Mouse (Mus musculus): ENCODE measurements around the gene Tsc22d4. TPM values are rescaled to one million over a fixed set of nuclear protein-coding genes. Genes with fewer than 3 reads are reported as not detected.

Gene Tsc22d4
- 66.8 and 69.1 TPM in 2 replicates for polyA plus RNA-seq (2015; fragmentation: Nextera tagmentation; extraction: Ambion mirVana)

DNA sequence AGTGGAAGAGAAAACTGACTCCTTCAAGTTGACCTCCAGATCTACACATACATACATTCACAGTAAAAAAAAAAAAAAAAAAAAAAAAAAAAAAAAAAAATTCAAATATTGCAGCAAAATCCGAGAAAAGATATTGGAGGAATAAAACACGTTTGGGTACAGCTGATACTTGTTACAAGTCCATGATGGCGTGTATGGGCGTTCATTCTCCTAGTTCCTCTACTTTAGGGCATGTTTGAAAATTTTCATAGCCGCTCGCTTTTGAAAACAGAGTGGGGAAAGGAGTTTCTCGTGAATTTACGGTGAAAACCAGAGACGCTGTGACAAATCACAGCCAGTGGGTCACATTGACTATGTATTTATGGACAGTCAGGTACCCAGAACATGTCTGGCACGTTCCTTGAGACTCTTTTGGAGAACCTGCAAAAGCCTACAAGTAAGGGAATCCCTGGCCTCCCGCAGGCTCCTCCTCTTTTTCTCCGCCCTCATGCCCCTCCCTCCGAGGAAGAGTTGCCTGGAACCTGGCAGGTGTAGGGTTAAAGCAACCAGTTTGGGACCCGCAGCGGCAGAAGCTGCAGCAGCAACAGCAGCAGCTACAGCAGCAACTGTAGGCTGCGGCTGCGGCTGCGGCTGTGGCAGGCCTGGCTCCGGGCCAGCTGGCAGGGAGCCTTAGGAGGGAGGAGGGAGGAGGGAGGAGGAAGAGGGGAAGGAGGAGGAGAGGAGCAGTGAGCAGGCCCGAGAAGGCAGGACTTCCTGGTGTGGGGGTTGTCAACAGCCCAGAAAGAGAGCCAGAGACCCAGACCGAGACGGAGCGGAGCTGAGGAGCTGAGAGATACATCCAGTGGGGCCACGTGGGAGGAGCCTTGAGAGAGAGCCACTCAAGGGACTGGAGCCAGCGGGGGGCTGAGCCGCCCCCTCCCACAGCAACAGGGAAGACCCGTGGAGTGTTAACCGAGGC lies at the start of gene Tsc22d4:
TSS of gene Tsc22d4 (plus strand) at position 517 of the 958 bp plus-strand sequence.
- peak within 1 kb of the TSS; percentile 90 for H3K4me3 ChIP-seq (replicated peaks)
- DNase-seq (peak; percentile 82), ATAC-seq (ENCODE audit: low read depth) (peak; percentile 76)
- no peaks in the 10 kb centered on the region for H3K27me3 ChIP-seq
- H3K9ac ChIP-seq, result peak within 1 kb of the TSS; percentile 97
- H3K9me3 ChIP-seq (replicated peaks), result no peaks in the 10 kb centered on the region
- H3K4me1 ChIP-seq (replicated peaks), result peaks cover 68% of the 10 kb centered on the region
- peak within 1 kb of the TSS; percentile 99 for H3K27ac ChIP-seq
- H3K4me2 ChIP-seq, result peak within 1 kb of the TSS; percentile 99
- H3K36me3 ChIP-seq, result 0 out of 2 replicates have a peak, but pooled peaks cover 9% of the 10 kb centered on the region
- 5% methylated on average over 28 of the region's 28 CpGs for WGBS (ENCODE audit: insufficient replicate concordance)

DNA sequence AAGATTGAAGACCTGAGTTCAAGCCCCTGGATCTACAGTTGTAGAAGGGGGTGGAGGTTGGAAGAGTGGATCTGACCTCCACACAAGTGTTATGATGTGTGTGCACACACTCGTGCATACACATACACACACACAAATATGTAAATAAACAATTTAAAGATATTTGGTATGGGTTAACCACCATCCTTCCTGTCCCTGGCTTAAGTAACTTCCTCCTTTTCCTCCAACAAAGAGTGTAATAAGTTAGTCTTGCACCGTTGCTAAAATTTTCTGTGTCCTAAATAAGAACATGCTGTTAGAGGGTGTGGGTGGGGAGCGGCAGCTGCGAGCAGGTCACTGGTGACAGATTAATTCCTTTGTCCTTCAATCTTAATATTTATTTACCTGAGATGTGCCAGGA lies 49.6 kb upstream of the Tsc22d4 start:
- no peak overlapping the region for H3K4me2 ChIP-seq
- 0 out of 2 replicates have a peak, but pooled peaks cover 2% of the 10 kb centered on the region for H3K27me3 ChIP-seq
- H3K9me3 ChIP-seq (replicated peaks), result no peaks in the 10 kb centered on the region
- H3K4me3 ChIP-seq (replicated peaks), result no peak overlapping the region
- DNase-seq (no peak), ATAC-seq (ENCODE audit: low read depth) (no peak)
- no peaks in the 10 kb centered on the region for H3K36me3 ChIP-seq
- H3K4me1 ChIP-seq (replicated peaks), result peaks cover 31% of the 10 kb centered on the region
- H3K9ac ChIP-seq, result no peak overlapping the region
- 39% methylated on average over 4 of the region's 4 CpGs for WGBS (ENCODE audit: insufficient replicate concordance)
- H3K27ac ChIP-seq, result no peak overlapping the region

DNA sequence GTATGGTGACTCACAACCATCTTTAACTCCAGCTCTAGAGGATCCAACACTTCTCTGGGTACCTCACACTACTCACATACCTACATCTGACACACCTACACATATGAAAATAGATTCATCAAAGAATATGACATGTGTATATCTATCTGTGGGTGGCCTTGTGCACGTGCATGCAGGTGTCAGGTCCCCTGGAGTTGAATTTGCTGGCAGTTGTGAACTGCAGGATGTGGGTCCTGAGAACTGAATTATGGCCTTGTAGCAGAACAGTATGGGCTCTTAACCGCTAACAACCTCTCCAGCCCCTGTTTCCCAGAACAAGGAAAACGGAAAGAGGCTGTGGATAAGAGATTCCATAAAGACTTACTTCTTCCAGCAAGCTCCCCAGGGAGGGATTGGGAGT lies 46.5 kb upstream of the Tsc22d4 start:
- H3K27ac ChIP-seq, result no peak overlapping the region
- H3K4me3 ChIP-seq (replicated peaks), result no peak overlapping the region
- H3K36me3 ChIP-seq, result no peaks in the 10 kb centered on the region
- whole genome bisulfite sequencing (ENCODE audit: insufficient replicate concordance), result 68% methylated on average over 3 of the region's 3 CpGs
- ATAC-seq (ENCODE audit: low read depth) (no peak), DNase-seq (no peak)
- no peak overlapping the region for H3K4me2 ChIP-seq
- H3K4me1 ChIP-seq (replicated peaks), result peaks cover 34% of the 10 kb centered on the region
- 0 out of 2 replicates have a peak, but pooled peaks cover 2% of the 10 kb centered on the region for H3K27me3 ChIP-seq
- no peaks in the 10 kb centered on the region for H3K9me3 ChIP-seq (replicated peaks)
- no peak overlapping the region for H3K9ac ChIP-seq

DNA sequence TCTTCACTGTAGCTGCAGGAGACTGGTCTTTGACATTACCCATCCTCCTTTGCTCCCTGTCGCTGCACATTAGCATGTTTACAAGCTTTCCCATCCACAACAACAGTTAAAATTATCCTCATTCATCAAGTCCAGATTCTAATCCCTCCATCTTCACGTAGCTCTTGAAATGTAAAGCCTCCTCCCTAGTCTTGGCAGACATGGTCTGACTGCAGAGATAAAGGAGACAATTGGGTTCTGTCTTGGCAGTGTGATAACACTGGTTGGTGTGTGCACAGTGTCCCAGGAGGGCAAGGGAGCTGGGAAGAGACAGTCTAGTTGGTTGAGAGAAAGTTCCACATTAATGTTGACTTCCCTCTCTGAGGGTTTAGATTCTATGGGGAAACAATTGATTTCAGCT lies 45.7 kb upstream of the Tsc22d4 start:
- Histone ChIP-seq H3K4me3 (replicated peaks) (no peak overlapping the region), H3K36me3 (no peaks in the 10 kb centered on the region), H3K4me1 (replicated peaks) (peaks cover 36% of the 10 kb centered on the region), H3K9me3 (replicated peaks) (no peaks in the 10 kb centered on the region), H3K9ac (no peak overlapping the region), H3K27ac (no peak overlapping the region), H3K27me3 (0 out of 2 replicates have a peak, but pooled peaks cover 2% of the 10 kb centered on the region), H3K4me2 (no peak overlapping the region)
- peak; percentile 89 for ATAC-seq (ENCODE audit: low read depth)
- WGBS (ENCODE audit: insufficient replicate concordance), result 18% methylated on average over 2 of the region's 2 CpGs
- DNase-seq, result peak; percentile 20

DNA sequence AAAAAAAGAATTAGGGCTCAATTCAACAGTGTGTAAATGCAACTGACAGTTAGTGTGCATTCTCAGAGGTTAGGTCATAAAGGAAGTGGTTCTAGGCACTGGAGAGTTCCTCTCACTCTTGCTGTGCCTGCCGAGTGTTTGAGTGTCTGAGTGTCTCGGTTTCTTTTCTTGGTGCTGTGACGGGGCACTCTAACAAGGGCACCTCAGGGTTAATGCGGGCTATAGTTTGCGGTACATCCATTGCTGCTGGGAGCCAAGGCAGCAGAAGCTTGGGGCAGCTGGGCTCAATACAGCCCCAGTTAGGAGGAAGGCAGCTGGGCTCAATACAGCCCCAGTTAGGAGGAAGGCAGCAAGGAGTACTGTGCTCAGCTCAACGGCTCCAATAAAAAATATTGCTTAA lies 40.3 kb upstream of the Tsc22d4 start:
- ATAC-seq (ENCODE audit: low read depth) (0 out of 2 replicates have a peak, but pooled peaks have one; percentile 28), DNase-seq (no peak)
- WGBS (ENCODE audit: insufficient replicate concordance), result 23% methylated on average over 6 of the region's 6 CpGs
- Histone ChIP-seq H3K27me3 (no peaks in the 10 kb centered on the region), H3K4me1 (replicated peaks) (peaks cover 34% of the 10 kb centered on the region), H3K9me3 (replicated peaks) (no peaks in the 10 kb centered on the region), H3K4me3 (replicated peaks) (no peak overlapping the region), H3K27ac (peak overlapping the region; percentile 31; the same call in 1 of the 2 replicates), H3K9ac (0 out of 2 replicates have a peak overlapping the region, but pooled peaks have one; percentile 30), H3K36me3 (no peaks in the 10 kb centered on the region), H3K4me2 (no peak overlapping the region)

DNA sequence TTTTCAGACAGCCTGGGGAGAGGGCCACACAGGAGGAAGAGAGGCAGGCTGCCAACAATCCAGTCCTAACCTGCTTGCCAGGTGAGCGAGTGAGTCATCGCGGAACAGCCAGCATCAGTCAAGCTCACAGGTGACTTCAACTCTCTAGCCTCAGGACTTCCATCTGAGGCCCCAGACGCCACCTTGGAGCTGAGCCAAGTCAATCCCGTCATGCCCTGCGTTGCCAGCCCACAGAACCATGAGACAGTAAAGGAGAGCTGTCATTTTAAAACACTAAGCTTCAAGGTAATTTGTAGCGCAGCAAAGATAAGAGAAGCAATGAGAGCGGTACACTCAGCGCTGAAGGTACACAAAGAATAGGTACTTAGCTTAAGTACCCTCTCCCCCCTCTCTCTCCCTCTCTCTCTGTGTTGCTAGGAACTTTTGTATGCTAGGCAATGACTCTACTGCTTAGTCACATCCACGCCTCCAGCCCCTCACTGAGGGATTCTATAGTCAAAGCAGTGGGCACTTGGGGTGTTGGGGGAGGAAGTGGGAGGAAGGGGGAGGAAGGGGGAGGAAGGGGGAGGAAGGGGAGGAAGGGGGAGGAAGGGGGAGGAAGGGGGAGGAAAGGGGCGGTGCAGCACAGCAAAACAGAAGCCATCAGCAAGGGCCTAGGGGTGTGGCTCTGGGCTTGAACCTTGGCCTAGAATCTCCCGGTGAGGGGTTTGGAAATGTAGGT lies 38.5 kb upstream of the Tsc22d4 start:
- no peak for DNase-seq
- ATAC-seq (ENCODE audit: low read depth), result peak; percentile 48
- no peak overlapping the region for H3K4me2 ChIP-seq

DNA sequence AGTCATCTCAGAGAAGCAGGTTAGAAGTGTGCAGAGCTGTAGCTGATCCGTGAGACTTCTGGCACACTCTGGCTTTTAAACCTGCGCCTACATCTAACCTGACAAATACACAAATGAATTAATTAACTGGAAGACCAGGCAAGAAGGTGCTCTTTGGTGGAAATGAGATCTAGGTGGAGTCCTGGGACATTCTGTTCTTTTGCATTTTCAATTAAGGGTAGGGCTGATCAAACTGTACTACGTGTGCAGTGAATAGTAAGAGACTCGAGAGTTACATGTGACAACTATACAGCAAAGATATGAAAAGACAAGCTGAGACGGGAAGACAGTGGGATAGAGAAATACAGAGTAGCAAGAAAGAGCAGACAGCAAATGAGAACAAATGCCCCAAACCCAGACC lies 32.1 kb upstream of the Tsc22d4 start:
- H3K36me3 ChIP-seq, result no peaks in the 10 kb centered on the region
- peaks cover 8% of the 10 kb centered on the region for H3K4me1 ChIP-seq (replicated peaks)
- H3K4me2 ChIP-seq, result no peak overlapping the region
- no peak overlapping the region for H3K27ac ChIP-seq
- ATAC-seq (ENCODE audit: low read depth), result no peak
- H3K9ac ChIP-seq, result no peak overlapping the region
- no peaks in the 10 kb centered on the region for H3K9me3 ChIP-seq (replicated peaks)
- DNase-seq, result no peak
- H3K27me3 ChIP-seq, result 0 out of 2 replicates have a peak, but pooled peaks cover 5% of the 10 kb centered on the region
- H3K4me3 ChIP-seq (replicated peaks), result no peak overlapping the region
- 68% methylated on average over 5 of the region's 5 CpGs for WGBS (ENCODE audit: insufficient replicate concordance)

More for the DNA sequence above, 38.5 kb upstream of the Tsc22d4 start:
- H3K9ac ChIP-seq, result no peak overlapping the region
- no peaks in the 10 kb centered on the region for H3K9me3 ChIP-seq (replicated peaks)
- no peaks in the 10 kb centered on the region for H3K27me3 ChIP-seq
- H3K36me3 ChIP-seq, result no peaks in the 10 kb centered on the region
- H3K4me3 ChIP-seq (replicated peaks), result no peak overlapping the region
- H3K27ac ChIP-seq, result no peak overlapping the region; the same call in 1 of the 2 replicates
- 52% methylated on average over 12 of the region's 12 CpGs for WGBS (ENCODE audit: insufficient replicate concordance)
- peaks cover 28% of the 10 kb centered on the region for H3K4me1 ChIP-seq (replicated peaks)

DNA sequence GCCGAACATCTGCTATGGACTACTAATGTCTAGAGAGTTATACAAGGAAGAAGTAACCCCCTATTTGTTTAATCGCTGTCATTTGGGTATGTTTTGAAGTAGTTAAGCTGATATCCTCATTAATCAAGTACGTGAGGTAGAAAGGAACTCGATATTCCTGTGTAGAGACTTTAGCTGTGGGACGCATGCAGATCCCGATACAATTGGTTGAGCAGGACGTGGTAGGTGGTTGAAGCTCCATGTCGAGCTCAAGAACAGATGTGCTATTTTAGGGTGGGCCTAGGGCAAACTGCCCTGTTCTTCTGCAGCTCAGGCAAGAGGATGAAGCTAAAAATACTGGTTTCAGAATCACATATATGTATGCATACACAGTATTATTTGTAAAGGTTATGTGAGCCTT lies 29.8 kb upstream of the Tsc22d4 start:
- Histone ChIP-seq H3K4me1 (replicated peaks) (peaks cover 27% of the 10 kb centered on the region), H3K36me3 (no peaks in the 10 kb centered on the region), H3K27ac (no peak overlapping the region), H3K27me3 (0 out of 2 replicates have a peak, but pooled peaks cover 5% of the 10 kb centered on the region), H3K4me2 (no peak overlapping the region), H3K9me3 (replicated peaks) (no peaks in the 10 kb centered on the region), H3K9ac (no peak overlapping the region), H3K4me3 (replicated peaks) (no peak overlapping the region)
- no peak for DNase-seq
- WGBS (ENCODE audit: insufficient replicate concordance), result 70% methylated on average over 8 of the region's 8 CpGs
- no peak for ATAC-seq (ENCODE audit: low read depth)

DNA sequence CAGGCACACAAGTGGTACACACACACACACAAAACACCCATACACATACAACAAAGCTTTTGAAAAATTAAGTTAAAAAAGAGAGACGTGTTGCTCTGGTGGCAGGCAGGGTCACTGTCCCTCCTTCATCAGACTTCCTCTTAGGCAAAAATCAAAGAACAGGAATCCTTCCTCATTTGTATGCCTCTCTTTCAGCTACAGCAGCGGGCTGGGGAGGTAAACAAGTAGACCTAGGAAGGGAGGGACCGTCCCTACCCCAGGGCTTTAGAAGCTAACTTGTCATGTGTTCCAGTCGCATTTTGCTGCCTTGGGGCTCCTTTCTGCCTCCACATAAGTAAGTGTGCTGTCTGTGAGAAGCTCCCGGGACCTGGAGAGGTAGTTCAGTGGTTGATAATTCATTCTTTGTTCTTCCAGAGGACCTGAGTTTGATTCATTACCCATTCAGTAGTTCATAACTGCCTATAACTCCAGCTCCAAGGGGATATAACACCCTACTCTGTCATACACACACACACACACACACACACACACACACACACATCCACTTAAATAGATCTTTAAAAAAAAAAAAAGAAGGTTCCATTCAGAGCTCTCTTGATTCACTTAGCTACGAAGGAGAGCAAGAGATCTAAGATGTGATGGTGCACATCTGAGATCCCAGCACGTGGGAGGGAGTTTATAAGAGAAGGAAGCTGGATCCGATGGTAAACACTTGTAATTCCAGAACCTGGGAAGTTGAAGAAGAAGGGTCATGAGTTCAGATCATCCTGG lies 27.3 kb upstream of the Tsc22d4 start:
- peaks cover 31% of the 10 kb centered on the region for H3K4me1 ChIP-seq (replicated peaks)

DNA sequence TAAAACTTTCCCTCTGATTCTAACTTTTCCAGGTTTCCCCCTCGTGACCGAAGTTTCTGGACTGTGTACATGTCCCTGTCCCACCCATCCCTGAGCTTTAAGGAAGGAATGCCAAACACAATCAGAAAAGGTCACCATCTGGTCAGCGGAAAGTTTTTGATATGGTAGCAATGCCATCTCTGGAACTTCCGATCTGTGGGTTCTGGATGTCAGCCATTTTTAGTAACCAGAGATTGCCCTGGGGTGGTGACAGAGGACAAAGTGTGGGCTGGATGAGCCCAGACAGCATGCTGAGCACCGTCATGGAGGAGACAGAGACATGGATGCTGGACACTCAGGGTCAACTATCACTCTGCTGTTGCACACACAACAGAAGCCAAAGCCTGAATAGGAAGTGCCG lies 26.4 kb upstream of the Tsc22d4 start:
- ATAC-seq (ENCODE audit: low read depth) (no peak), DNase-seq (no peak)
- no peaks in the 10 kb centered on the region for H3K36me3 ChIP-seq
- H3K4me2 ChIP-seq, result peak overlapping the region; percentile 33; the same call in 1 of the 2 replicates
- no peak overlapping the region for H3K4me3 ChIP-seq (replicated peaks)
- no peaks in the 10 kb centered on the region for H3K9me3 ChIP-seq (replicated peaks)
- peak overlapping the region; percentile 5; the same call in 1 of the 2 replicates for H3K9ac ChIP-seq
- H3K27me3 ChIP-seq, result peaks cover 21% of the 10 kb centered on the region
- 54% methylated on average over 6 of the region's 6 CpGs for WGBS (ENCODE audit: insufficient replicate concordance)
- peak overlapping the region; percentile 29; the same call in 1 of the 2 replicates for H3K27ac ChIP-seq
- peaks cover 31% of the 10 kb centered on the region for H3K4me1 ChIP-seq (replicated peaks)

More for the DNA sequence above, 27.3 kb upstream of the Tsc22d4 start:
- Histone ChIP-seq H3K27ac (no peak overlapping the region), H3K36me3 (no peaks in the 10 kb centered on the region), H3K9ac (no peak overlapping the region), H3K4me2 (peak overlapping the region; percentile 33; the same call in 1 of the 2 replicates), H3K27me3 (peaks cover 20% of the 10 kb centered on the region), H3K9me3 (replicated peaks) (no peaks in the 10 kb centered on the region), H3K4me3 (replicated peaks) (no peak overlapping the region)
- ATAC-seq (ENCODE audit: low read depth) (no peak), DNase-seq (no peak)
- 36% methylated on average over 8 of the region's 8 CpGs for WGBS (ENCODE audit: insufficient replicate concordance)

All from liver, embryonic 13.5 days (tissue).